Mouse (Mus musculus) CH12.LX (cell line): ENCODE results near the gene Pawr.

ENCODE experiments used
- BHLHE40 ChIP-seq: IDR thresholded peaks from 2 replicates; pipeline ENCODE4 v1.6.1; 2011; ENCODE audit warnings: mild to moderate bottlenecking, low read depth, low read length, improper control_type of control experiment
- CTCF ChIP-seq, 2 experiments: IDR thresholded peaks in 1 of 2; conservative IDR thresholded peaks in 1 of 2; 2 replicates each; pipeline ENCODE4 v1.5.1; 2011 to 2012; ENCODE audit warnings: low read depth in 2 of 2, low read length in 2 of 2, improper control_type of control experiment in 1 of 2, inconsistent platforms in 1 of 2, mild to moderate bottlenecking in 1 of 2, moderate library complexity in 1 of 2
- EP300 ChIP-seq: IDR thresholded peaks from 2 replicates; pipeline ENCODE4 v1.6.1; 2011; ENCODE audit warnings: low read length, improper control_type of control experiment
- GABPA ChIP-seq: IDR thresholded peaks from 2 replicates; pipeline ENCODE4 v1.6.1; 2012; ENCODE audit warnings: low read depth, low read length, improper control_type of control experiment, inconsistent platforms; ENCODE audit not compliant: insufficient replicate concordance
- HCFC1 ChIP-seq: IDR thresholded peaks from 2 replicates; pipeline ENCODE4 v1.6.1; 2012; ENCODE audit warnings: low read depth, mild to moderate bottlenecking, inconsistent platforms, low read length, improper control_type of control experiment
- KAT2A ChIP-seq: IDR thresholded peaks from 2 replicates; pipeline ENCODE4 v1.6.1; 2012; ENCODE audit warnings: low read length, improper control_type of control experiment, inconsistent platforms; ENCODE audit not compliant: insufficient replicate concordance
- MAX ChIP-seq: IDR thresholded peaks from 2 replicates; pipeline ENCODE4 v1.6.1; 2011; ENCODE audit warnings: low read length, improper control_type of control experiment
- MXI1 ChIP-seq: IDR thresholded peaks from 2 replicates; pipeline ENCODE4 v1.6.1; 2011; ENCODE audit warnings: mild to moderate bottlenecking, low read depth, low read length, improper control_type of control experiment
- POLR2A ChIP-seq: IDR thresholded peaks from 2 replicates; pipeline ENCODE4 v1.6.1; 2011; ENCODE audit warnings: low read depth, mild to moderate bottlenecking, improper control_type of control experiment, low read length
- UBTF ChIP-seq: IDR thresholded peaks from 2 replicates; pipeline ENCODE4 v1.6.1; 2012; ENCODE audit warnings: low read depth, mild to moderate bottlenecking, inconsistent platforms, low read length, improper control_type of control experiment, moderate library complexity
- USF1 ChIP-seq: IDR thresholded peaks from 2 replicates; pipeline ENCODE4 v1.6.1; 2014; ENCODE audit warnings: low read depth, mild to moderate bottlenecking, inconsistent platforms, low read length, improper control_type of control experiment

DNA sequence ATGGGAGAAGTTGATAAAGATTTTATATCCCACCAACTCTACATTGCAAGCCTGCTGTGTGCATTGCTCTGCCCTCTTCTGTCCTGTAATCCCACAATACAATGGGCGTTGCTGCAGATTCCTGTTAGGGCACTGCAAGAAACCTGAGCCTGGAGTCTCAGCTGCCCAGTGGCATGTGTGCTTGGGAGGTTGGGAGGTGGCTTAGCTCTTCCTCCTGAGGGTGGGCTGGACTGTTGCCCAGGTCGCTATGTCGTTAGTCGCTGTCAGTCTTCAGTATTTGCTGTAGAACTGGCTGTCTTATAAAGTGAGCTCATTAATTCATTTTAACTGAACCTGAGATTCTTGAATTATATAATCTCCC, 58.0 kb downstream of the Pawr start:
- TF ChIP-seq BHLHE40 (no peak), CTCF (conservative IDR thresholded peaks at IDR 0.05 in 1 of 2, IDR thresholded peaks at IDR 0.05 in 1 of 2; ENCODE audit: low read depth in 2 of 2, low read length in 2 of 2) (no peak), POLR2A (no peak), GABPA (no peak), USF1 (no peak), HCFC1 (no peak), MXI1 (no peak), MAX (no peak), UBTF (no peak), EP300 (no peak), KAT2A (no peak)
